Comparison of ENCODE assay signal across 20 mouse cellular contexts in the genomic region with DNA sequence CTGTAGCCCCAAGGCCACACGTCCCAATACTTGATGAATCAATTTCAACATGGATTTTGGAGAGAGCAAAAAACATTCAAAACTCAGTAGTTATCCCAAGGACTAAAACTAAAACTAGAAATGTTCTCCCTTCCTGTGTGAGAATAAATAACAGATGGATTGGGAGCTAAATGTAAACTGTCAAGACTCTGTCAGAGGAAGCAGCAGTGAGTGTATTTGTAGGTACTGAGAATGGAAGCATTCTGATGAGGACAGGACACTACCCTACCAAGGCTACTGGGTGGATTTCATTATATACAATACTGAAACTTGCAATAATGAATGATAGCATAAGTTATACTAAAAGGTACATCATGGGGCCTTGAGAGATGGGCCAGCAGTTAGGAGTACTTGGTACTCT. TPM values are rescaled to one million over a fixed set of nuclear protein-coding genes. Genes with fewer than 3 reads are reported as not detected.
"Had no signal": no experiment of that assay in that cellular context is flagged by ENCODE, and none has a peak within 500 bp of the region (broad histone marks: within the 10 kb centered on the region; RNA-seq: fewer than 3 reads in every experiment).

No protein-coding gene starts in this region.

- ATAC-seq: liver, embryonic 12.5 days; liver, postnatal 0 days; lung, postnatal 0 days; midbrain, embryonic 13.5 days; midbrain, embryonic 15.5 days; midbrain, embryonic 16.5 days had no signal

- DNase-seq: left cerebral cortex, postnatal 4 days; liver; liver, embryonic 13.5 days; liver, postnatal 0 days; lung, adult 18-20 months; lung, adult 2 months; lung, embryonic 14.5 days; lung, postnatal 10 days; lung, postnatal 14 days; lung, postnatal 36 days; lung, postnatal 4 days; midbrain, embryonic 14.5 days had no signal

RNA-seq across cellular contexts. Expression of gene Dleu7, which starts 6.0 kb away (rescaled TPM):
- total RNA-seq: liver, adult 2 months; megakaryocyte, adult 5-6 weeks had no signal
- polyA plus RNA-seq: lung, adult 2 months; macrophage had no signal
